Mouse (Mus musculus) cerebellum, adult 11 months (tissue): ENCODE results near the gene Tmem131.

ENCODE experiments used
- DNase-seq: peaks from one replicate; pipeline ENCODE4 v3.0.0; 2022

Tmem131 gene

DNA sequence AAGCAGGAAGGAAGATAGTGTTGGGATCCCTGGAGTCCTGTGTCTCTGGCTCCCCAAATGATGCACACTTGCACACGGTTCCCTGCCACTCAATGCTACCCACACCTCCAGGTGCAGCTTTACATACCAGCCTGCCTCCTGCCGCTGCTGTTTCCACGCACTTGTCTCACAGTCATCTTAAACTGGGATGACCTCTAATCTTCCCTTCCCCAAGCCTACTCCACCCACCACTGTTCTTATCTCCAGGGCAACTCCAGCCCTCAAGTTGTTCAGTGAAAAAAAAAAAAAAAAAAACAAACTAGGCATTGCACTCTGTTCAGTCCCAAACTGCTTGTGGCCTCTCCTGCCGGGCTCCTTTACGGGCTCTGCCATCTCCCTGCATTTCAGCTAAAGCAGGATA is at the start of gene Tmem131:
Gene Tmem131 (minus strand): TSS at position 14 of the 400 bp plus-strand sequence.
- DNase-seq = no peak

DNA sequence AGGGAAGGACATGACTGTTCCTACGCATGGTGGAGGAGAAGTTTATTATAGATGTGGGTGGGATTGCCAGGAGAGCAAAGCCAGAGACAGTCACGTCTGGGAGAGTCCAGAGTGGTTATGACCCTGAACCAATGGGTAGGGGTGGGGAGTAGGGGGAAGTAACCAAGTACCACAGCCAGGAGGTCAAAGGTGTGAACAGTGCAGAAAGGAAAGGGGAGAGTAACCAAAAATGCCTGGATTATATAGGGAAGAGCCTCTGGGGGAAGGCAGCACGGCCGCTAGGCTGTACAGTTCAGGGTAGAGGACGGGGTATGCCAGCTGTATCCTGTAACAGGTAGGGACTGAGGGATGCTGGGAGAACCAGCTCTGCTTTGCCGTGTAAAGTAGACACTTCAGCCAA is 45.1 kb upstream of the Tmem131 start:
- DNase-seq = no peak

DNA sequence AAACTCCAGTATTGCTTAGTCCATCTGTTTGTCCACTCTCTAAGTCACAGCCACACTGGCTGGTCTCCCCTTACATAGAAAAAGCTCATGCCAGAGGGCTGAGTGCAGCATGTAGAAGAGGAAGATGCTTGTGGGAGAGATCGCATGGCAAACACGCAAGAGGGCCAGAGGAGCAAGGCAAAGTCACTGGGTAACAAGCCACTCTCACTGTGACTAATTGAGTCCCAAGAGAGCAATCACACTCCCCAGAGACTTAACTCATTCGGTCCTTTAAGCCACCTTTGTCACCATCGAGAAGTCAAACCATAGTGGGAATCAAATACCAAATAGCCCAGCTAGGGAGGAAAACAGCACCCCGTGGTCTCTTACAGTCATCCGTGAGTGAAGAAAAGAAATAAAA is 44.7 kb upstream of the Tmem131 start:
- no peak for DNase-seq

DNA sequence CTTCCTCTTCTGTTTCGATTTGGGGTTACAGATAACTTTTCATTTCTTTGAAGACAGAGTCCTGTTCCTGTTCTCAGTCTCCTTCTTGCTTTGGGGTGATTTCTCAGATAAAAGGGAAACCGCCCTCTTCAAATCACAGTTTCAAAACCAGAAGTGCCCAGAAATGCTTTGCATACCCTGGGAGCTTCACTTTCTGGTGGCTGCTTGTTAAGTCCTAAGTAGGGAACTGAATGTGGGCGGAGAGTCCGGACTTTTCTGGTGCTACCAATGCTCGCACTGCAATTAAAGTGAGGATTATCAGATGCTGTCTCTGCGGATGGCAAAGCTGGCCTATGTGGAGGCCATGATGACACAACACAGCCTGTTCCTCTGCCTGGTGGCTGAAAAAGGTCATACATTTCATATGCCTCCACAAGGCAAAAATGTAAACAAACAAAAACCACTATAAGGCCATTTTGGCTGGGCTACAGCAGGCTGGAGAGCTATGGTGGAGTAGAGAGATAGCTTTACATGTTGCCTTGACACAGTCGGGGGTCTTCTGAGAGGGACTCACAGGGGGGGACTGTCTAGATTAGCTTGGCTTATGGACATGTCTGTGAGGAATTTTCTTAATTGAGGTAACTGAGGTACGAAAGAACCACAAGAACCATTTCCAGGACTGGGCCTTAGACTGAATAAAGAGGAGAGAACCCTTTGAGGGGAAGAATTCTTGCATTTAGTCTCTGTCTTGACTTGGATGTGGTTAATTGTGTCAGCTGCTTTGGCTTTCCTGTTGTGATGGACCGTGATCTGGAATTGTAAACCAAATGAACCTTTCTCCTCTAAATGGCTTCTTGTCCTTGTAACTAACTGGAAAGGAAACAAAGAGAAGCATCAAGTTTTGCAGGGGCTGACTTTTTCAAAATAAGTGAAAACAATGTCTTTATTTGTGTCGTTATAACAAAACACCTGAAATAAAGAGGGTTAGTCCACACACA is 44.0 kb upstream of the Tmem131 start:
- DNase-seq = no peak

DNA sequence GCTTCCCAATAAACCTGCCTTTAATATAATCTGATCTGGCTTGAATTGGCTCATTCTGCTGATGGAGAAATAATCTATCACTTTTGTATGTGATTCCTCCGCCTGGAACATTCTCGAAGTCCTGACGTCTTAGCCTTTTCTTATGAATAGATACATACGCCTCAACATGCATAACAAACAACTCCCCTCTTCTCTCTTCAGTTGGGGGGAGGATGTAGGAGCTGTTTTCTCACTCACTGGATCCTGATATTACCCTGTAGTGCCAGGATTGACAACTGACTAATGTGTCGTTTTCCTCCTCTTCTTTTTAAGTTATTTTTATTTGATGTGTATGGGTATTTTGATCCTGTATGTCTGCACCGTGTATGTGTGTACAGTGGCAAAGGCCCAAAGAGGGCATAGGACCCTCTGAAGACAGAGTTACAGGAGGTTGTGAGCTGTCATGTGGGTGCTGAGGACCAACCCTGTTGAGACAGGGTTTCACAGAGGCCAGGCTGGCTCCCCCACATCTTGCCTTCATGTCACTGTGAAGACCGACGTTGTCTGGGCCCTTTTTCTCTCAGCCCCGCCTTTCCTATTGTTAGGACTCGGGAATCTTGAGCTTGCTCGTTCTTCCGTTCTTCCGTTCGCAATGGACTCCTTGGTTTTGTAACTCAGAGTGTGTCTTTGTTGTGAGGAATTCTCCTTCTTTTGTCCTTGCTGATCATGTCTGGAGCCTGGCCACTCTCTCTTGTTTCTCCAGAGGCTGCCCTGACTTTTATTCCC is 43.1 kb upstream of the Tmem131 start:
- DNase-seq = no peak

DNA sequence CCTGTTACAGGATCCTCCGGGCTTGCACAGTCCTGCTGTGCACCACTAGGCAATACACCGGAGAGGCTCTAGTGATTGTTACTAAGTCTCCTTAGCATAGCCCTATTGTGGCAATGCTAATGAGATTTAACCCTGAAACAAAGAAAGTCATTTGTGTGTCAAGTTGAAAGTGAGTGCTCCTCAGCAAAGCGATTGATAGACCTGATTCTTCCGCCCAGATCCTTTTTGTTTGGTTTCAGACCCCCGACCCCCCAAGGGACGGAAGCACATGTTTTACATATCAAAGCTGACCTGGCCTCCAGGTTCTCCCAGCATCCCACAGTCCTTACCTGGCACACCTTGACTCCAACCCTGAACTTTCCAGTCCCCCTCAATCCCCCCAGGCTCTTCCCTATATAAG is 42.4 kb upstream of the Tmem131 start:
- DNase-seq = no peak

DNA sequence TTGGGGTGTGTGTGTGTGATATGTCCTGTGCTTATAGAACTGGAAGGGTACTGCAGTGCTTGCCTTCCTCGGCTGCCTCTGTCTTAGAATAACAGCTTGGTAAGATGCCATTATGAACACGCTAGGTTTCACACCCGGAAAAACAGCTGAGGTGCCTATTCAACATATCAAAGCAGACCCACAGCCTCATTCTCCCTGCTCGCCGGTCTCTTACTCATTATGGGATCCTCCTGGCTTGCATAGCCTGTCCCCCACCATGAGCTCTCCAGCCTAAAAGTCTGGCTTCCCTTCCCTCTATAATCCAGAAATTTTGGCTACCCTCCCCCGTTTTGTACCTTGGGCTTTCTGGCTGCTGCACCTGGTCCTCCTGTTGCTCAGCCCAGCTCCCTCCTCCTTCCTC is 40.9 kb upstream of the Tmem131 start:
- no peak for DNase-seq

DNA sequence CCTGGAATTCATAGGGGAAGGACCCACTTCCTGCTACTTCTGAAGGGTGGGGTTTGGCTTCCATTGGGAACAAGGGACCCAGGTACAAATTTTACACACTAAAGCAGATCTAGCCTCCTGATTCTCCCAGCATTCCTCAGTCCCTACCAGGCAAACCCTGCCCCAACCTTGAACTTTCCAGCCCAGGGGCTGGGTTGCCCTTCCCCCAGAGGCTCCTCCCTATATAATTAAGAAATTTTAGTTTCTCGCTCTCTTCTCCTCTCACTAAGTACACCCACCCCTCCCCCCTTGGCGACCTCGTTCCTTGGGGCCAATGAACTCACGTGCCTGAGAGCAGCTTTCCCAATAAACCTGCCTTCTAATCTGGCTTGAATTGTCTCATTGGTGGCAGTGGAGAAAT is 40.3 kb upstream of the Tmem131 start:
- no peak for DNase-seq

DNA sequence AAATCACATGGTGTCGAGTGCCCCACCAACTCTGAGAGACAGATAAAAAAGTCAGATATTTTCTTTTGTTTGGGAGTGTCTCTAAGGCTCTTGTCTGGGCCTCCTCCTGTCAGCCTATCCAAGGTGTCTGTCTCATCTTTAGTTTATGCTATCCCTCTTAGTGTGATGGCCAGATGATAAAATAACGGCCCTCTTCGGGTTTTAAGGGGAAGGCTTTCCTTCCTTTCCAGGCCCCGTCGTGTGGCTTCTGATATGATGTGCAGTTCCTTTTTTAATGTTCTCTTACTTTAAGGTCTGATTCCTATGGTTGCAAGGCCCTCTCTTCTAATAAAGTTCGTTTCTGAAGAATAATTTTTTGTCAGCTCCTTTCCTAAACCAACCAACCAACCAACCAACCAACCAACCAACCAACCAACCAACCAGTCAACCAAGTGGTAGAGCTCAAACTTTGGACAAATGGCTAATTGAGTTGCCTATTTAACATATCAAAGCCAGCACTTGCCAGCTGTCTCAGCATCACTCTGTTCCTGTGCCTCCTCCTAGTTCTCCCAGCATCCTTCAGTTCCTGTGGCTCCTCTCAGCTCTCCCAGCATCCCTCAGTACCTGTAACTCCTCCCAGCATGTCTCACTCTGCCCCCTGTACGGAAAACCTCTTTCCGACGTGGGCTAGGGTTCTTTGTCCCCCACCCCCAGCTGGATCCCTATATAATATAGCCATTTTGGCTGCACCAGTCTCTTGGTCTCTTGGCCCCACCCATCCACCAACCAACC is 38.9 kb upstream of the Tmem131 start:
- DNase-seq = no peak

DNA sequence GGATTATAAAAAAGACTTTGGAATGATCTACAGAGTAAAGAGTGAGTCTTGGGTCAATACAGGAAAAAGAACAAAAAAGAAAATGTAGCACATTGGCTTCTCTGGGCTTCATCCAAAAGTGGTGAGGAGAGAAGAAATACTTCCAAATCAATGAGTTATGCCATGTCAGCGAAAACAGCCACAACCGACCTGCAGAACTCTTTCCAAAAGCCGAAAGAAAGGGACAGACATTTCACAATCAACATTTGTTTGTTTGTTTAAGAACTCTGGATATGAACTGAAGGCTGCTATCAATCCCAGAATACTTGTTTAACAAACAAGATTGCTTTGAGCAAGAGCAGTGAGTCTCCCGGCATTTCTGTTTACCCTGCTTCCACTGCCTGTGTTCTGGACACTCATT is 33.3 kb upstream of the Tmem131 start:
- DNase-seq = no peak

DNA sequence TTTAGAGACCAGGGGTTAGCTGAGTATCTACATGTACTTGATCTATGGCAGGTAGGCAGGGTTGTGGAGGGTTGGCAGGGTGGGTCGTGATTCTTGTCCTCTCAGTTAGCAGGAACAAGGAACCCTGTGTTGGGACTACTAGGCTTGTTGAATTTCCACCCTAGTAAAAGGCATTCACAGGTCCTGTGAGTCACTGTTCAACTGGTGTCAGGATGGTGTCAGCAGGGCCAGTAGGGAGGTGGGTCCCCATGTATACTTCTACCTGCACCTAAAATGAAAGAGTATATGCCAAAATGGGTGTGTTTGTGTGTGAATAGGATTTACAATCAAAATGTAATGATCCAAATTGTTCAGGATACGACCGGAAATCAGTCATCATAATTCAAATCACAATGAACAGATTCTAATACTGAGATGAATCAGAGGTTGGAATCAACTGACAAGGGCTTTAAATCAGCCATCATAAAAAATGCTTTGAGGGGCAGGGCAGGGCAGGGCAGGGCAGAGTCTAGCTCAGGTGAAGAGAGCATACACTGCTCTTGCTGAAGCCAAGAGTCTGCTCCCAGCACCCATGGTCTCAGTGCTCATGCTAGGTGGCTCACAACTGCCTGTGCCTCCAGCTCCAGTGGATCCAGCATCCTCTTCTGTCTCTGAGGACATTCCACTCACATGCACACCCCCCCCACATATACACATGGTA is 27.6 kb upstream of the Tmem131 start:
- no peak for DNase-seq

DNA sequence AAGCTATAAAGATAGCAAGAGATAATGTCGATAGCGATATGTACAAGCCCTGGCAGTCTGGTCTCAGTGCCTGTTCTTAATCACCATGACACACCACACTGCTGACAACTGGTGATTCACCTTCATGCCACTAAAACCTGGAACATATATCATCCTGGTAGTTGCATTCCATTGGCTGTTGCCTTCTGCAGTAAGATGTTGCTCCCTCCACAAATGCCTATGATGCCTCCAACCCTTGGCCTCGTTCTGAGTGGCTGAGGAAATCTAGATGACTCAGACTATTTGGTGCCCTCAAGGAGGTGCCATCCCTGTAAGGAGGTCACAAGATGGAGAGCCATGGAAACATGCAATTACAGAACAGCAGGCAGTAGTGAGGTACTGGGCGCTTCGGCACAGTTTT is 22.4 kb upstream of the Tmem131 start:
- DNase-seq = no peak

DNA sequence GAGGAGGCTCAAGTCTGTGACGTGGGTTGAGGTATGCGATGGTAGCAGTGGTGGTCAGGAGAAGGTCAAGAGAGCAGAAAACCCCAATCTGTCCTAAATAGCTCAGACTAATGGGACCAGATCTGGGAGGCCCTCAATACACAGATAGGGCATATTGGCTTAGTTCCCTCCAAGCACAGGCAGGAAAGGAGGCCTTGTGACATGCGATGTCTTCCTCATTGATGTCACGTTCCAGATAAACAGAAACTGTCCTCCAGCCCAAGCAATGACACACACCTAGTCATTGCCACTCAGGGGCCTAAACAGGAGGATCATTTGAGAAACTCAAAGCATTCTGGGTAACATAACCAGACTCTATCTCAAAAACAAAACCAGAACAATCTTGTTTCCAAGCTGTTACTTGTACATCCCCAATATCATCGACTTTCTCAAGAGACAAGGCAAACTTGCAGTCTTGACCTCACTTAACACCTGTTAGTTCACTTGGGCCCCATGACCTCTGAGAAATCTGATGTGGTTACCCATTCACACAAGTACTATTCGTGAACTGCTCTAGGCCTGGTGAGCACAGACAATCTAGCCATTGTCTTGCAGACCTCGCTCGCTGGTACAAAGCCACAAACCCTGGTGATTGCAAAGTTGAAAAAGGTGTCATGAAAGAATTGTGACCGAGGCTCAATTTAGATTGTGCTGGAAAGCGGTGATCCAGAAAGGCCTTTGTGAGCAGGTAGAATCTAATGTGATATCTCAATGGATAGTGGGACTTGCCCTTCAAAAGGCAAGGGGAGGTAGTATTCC is 19.1 kb upstream of the Tmem131 start:
- DNase-seq = no peak

DNA sequence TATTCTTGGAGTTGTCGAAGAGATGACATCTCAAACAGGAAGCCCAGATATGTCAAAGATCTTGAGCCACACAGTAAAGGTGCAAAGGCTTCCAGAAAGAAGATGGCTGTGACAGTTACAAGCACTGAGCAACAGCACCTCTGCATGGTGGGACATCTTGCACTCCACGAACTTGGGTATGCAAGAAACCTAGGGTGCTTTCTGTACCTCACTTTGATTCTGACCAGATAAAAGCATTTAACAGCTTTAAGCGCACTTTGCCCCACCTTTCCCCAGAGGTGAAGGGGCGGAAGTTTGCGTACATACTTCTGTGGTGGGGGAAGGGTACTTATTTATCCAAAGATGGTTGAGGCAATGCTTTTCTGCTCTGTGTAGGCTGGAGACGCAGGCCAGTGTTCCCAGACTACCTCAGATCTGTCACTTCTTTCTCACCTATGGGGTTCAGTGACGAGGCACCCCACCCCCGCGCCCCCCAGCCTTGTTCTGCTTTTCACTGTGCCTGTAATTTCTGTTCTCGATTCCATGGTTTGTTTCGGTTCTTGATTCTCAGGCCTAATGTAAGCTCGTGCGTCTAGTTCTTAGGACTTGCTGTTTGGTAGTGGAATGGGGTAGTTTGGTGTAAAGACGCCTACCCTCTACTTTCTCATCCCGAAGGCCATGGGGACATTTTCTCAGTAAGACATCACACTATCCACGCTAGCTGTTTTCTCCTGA is 17.2 kb upstream of the Tmem131 start:
- DNase-seq = no peak

DNA sequence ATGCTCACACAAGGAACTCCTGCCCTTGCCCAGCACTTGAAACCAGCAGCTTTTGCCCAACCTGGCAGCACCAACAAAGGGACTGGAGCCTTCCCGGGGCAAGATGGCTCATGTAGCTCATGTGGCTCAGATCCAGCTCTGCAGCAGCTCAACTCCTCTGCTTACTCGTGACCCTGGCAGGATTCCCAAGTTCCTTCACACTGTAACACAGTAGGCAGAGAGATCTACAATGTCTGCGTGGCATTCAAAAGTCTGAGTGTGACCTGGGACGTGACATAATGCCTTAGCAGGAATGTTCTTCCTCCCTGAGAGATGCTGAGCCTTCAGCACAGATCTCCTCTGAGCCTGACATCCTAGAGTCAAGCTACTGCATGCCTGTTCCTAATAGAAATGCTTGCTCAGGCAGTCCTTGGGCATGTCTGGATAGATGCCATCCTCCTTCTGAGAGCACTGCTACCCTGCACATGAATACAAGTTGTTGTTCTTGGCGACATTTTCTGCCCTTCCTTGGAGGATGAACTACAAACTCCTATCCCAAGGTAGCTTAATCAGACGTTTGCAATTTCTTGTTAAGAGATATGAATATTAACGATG is 6.2 kb upstream of the Tmem131 start:
- DNase-seq = peak; percentile 27

DNA sequence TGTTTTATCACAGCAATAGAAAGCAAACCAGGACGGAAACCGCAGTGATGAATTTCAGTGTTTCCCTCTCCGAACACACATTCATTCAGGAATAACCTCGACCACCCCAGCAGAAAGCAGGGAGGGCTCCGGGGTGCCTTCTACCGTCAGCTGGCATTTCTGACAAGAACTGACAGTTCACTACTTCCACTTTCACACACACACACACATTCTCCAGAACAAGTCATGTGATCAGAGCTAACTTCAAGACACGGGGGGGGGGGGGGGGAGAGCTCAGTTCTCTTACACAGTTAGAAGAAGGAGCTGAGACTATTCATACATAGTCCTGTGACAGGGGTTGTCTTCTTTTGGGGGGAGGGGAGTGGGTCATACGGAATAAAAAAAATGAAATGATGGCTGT is 4.0 kb upstream of the Tmem131 start:
- no peak for DNase-seq

DNA sequence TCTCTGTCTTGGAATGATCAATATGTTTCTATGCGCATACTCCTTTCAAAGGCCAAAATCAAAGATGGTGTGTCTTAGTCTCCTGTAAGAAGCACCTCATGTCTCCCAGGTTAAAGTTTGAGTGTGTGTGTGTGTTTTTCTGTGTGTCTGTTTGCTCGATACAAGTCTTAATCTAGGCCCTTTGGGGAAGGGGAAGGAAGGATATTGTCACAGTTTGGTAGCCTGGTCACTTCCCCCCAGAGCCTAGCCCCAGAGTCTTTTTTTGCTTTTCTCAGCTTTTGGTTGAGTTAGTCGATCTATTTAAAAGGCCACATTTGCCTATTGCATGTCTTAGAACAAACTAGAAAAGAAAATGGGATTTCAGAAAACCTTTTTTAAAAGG is 3.1 kb downstream of the Tmem131 start:
- DNase-seq = no peak

DNA sequence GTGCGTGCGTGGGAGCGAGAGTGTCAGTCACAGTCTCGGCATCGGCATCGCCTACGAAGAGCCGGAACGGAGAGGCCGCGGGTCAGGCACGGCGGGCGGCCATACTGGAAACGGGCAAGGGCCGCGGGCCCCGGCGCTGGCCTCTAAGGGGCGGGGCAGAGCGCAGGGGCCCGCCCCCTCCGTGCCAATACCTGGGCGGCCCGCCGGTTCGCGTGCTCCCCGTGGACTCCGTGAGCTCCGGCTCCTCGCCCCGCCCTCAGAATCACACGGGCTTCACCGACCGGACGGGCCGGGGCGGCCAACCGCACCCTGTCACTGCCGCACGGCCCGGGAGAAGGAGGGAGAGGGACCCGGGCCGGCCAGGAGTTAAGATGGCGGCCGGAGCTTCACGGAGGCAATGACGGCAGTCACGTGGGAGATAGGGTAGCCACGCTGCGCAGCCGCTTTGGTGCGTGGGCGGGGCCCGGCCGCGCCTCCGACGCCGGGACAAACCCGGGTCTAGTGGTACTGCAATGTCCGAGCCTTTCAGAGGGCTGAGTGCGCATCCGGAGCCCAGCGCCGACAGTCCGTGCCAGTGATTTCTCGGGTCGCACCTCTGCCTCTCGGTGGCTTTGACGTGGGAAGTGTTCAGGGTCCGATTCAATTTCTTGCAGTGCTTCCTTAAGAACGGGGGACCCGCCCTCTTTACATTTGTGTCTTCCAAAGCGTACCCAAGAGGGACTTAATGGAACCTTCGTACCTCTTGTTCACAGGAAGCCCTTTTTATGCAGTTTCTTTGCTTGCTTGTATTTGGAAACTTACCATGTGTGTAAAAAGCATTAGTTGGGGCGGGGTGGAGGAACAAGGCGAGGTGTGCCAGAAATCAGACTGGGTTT is 3.7 kb downstream of the Tmem131 start:
- peak; percentile 92 for DNase-seq

DNA sequence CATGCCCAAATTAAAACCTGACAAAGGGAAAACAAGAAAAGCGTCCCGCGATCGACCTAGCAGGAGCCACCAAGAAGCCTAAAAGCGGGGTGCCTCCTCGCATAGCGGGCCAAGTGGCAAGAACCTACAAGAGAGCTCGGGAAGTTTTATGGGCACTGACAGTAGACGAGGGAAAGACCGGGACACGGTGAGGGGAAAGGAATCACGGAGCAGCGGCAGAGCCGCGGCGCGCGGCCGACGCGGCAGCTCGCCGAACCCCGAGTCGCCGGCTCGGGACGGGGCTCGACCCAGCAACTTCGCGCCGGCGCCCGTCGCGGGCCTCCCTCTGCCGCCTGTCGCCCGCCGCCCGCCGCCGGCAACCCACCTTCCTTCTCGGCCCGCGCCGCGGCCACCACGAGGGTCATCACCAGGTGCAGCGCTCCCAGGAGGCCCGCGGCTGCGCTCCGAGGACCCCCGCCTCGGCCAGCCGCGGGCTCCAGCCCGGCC is 4.6 kb downstream of the Tmem131 start:
- peak; percentile 32 for DNase-seq

DNA sequence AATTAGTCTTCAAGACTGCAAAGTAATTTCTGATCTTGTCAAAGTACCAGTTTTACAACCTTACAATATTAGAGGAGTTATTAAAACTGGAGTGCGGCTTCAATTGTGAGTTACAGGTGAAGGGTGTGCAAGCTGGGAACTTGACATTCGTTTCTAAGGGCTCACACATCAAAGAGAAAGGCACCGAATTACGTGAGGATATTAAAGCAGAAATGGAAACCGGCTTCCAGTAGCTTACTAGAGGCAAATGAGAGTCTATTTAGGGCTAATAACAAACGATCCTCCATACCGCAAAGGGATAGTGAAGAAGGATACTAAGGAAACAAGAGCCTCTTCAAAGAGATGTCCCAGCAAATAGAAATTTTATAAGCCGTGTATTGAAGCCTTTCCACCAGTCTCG is 5.1 kb downstream of the Tmem131 start:
- no peak for DNase-seq
